Mouse (Mus musculus): ENCODE data around the gene Tgif1. TPM values are rescaled to one million over a fixed set of nuclear protein-coding genes. Genes with fewer than 3 reads are reported as not detected.

The Tgif1 gene
- total and polyA plus RNA-seq, 3 experiments, result 44.5 to 74.4 (median 70.6) TPM

DNA sequence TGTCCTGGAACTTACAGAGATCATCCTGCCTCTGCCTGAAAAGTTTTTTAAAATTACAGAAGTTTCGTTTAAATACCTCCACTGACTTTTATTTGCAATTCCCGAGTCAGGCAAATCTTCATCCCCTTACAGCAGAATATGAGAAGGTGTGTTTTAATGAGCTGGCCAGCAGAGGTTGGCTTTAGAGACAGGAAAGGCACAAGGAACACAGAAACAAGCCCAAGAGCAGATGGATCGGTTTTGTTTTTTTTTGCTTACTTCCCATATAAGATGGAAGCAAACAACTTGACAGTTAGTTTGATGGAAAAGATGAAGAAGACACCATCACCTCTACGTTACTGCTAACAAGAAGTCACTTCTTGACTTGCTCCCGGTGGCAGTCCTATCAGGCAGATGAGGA, 18.3 kb upstream of the Tgif1 start:
- H3K79me2 ChIP-seq (replicated peaks; ENCODE audit: control insufficient read depth, extremely low read depth, insufficient read depth, poor library complexity, severe bottlenecking), result no peaks in the 10 kb centered on the region
- no peak overlapping the region for H3K9ac ChIP-seq (ENCODE audit: insufficient read depth, low read depth)
- H3K4me2 ChIP-seq (ENCODE audit: insufficient read depth, low read depth, poor library complexity, severe bottlenecking), result no peak overlapping the region
- peaks cover 18 to 49% of the 10 kb centered on the region in 2 experiments for H3K4me1 ChIP-seq (ENCODE audit: control insufficient read depth in 1 of 2, insufficient read depth in 2 of 2)
- H3K27ac ChIP-seq (ENCODE audit: insufficient read depth, low read depth), result no peak overlapping the region
- H3K36me3 ChIP-seq (replicated peaks in 1 of 2; ENCODE audit: control insufficient read depth in 1 of 2, insufficient read depth in 1 of 2, low read length in 1 of 2), result peaks cover 5 to 52% of the 10 kb centered on the region in 2 experiments
- TF ChIP-seq NELFE (IDR thresholded peaks at IDR 0.05; ENCODE audit: low read depth, low read length) (no peak), ZMIZ1 (IDR thresholded peaks at IDR 0.05; ENCODE audit: low read depth, low read length) (no peak), USF2 (conservative IDR thresholded peaks at IDR 0.05; ENCODE audit: low read depth, low read length) (no peak), BHLHE40 (IDR thresholded peaks at IDR 0.05; ENCODE audit: low read depth, low read length) (no peak), ETS1 (conservative IDR thresholded peaks at IDR 0.05; ENCODE audit: low read depth, low read length) (no peak), EP300 (IDR thresholded peaks at IDR 0.05; ENCODE audit: low read length) (no peak), PAX5 (IDR thresholded peaks at IDR 0.05; ENCODE audit: low read length) (no peak)
- in situ Hi-C loops (cut with MboI; ENCODE audit: low pct_ligation_motif_present, low pct_unique_long_range_greater_than_20kb, low sequenced_read_pairs) (no loop called here), dilution Hi-C loops (cut with MboI; ENCODE audit: extremely low pct_ligation_motif_present, extremely low pct_unique_long_range_greater_than_20kb, low sequenced_read_pairs) (no loop called here)
- no peaks in the 10 kb centered on the region for H3K27me3 ChIP-seq (replicated peaks)
- DNase-seq (ENCODE audit: extremely low read depth), result no peak
- peaks cover 18% of the 10 kb centered on the region for H3K9me3 ChIP-seq (replicated peaks; ENCODE audit: low read length)
- H3K4me3 ChIP-seq (replicated peaks in 1 of 3; ENCODE audit: low read depth in 2 of 3, low read length in 2 of 3, poor library complexity in 1 of 3), result no peak overlapping the region

DNA sequence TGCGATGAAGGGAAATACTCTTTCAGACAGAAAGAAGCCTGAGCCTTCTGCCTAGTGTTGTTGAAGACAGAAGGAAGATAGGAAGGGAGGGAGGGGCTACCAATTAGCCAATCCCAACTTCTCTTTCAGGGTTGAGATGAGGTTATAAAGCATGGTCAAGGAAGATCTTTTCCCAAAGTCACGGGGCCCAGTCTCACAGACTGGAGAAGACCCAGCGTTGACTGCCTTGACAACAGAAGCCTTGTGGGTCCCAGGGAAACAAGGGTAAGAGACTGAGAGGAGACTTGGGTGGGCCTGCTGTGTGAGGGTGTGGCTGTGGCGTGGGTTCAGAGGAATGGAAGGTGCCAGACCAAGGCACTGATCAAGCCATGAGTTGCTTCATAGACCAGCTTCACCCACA, 17.2 kb upstream of the Tgif1 start:
- dilution Hi-C loops (cut with MboI; ENCODE audit: extremely low pct_ligation_motif_present, extremely low pct_unique_long_range_greater_than_20kb, low sequenced_read_pairs), result no loop called here
- in situ Hi-C loops (cut with MboI; ENCODE audit: low pct_ligation_motif_present, low pct_unique_long_range_greater_than_20kb, low sequenced_read_pairs), result no loop called here
- Histone ChIP-seq H3K27me3 (replicated peaks) (no peaks in the 10 kb centered on the region), H3K79me2 (replicated peaks; ENCODE audit: control insufficient read depth, extremely low read depth, insufficient read depth, poor library complexity, severe bottlenecking) (no peaks in the 10 kb centered on the region), H3K4me3 (replicated peaks in 1 of 3; ENCODE audit: low read depth in 2 of 3, low read length in 2 of 3, poor library complexity in 1 of 3) (no peak overlapping the region), H3K9ac (ENCODE audit: insufficient read depth, low read depth) (no peak overlapping the region), H3K27ac (ENCODE audit: insufficient read depth, low read depth) (no peak overlapping the region), H3K9me3 (replicated peaks; ENCODE audit: low read length) (peaks cover 18% of the 10 kb centered on the region), H3K36me3 (replicated peaks in 1 of 2; ENCODE audit: control insufficient read depth in 1 of 2, insufficient read depth in 1 of 2, low read length in 1 of 2) (peaks cover 5 to 63% of the 10 kb centered on the region in 2 experiments), H3K4me2 (ENCODE audit: insufficient read depth, low read depth, poor library complexity, severe bottlenecking) (no peak overlapping the region), H3K4me1 (ENCODE audit: control insufficient read depth in 1 of 2, insufficient read depth in 2 of 2) (peaks cover 18 to 49% of the 10 kb centered on the region in 2 experiments)
- DNase-seq (ENCODE audit: extremely low read depth), result no peak
- TF ChIP-seq MAFK (IDR thresholded peaks at IDR 0.05; ENCODE audit: insufficient replicate concordance, low read length) (no peak), PAX5 (IDR thresholded peaks at IDR 0.05; ENCODE audit: low read length) (no peak), IRF4 (IDR thresholded peaks at IDR 0.05; ENCODE audit: low read depth, low read length) (no peak), SMC3 (IDR thresholded peaks at IDR 0.05; ENCODE audit: low read depth, low read length) (no peak), MEF2A (IDR thresholded peaks at IDR 0.05; ENCODE audit: borderline replicate concordance, low read depth, low read length) (no peak), USF1 (IDR thresholded peaks at IDR 0.05; ENCODE audit: low read depth, low read length) (no peak), ETS1 (conservative IDR thresholded peaks at IDR 0.05; ENCODE audit: low read depth, low read length) (no peak), ELF1 (IDR thresholded peaks at IDR 0.05; ENCODE audit: low read depth, low read length) (no peak), ZC3H11A (IDR thresholded peaks at IDR 0.05; ENCODE audit: low read depth, low read length) (no peak), HCFC1 (IDR thresholded peaks at IDR 0.05; ENCODE audit: low read depth, low read length) (no peak), MAX (IDR thresholded peaks at IDR 0.05; ENCODE audit: low read length) (no peak), POLR2A (IDR thresholded peaks at IDR 0.05; ENCODE audit: low read depth, low read length) (no peak), JUND (conservative IDR thresholded peaks at IDR 0.05; ENCODE audit: low read depth, low read length) (no peak)

Measured in CH12.LX (cell line).